Mouse (Mus musculus) c-Kit-positive CD71-negative TER-119-negative erythroid progenitor cells, embryonic 14.5 days (primary cell): ENCODE measurements around the gene Cebpe.

Source experiments
- DNase-seq: peaks from one replicate; pipeline ENCODE4 v3.0.0-alpha.2; 2013; ENCODE audit warnings: low read depth

Cebpe gene

GRCm38 (mm10) chr14:54676290-54676689 is 35.7 kb downstream of the Cebpe start:
- DNase-seq = no peak

DNA sequence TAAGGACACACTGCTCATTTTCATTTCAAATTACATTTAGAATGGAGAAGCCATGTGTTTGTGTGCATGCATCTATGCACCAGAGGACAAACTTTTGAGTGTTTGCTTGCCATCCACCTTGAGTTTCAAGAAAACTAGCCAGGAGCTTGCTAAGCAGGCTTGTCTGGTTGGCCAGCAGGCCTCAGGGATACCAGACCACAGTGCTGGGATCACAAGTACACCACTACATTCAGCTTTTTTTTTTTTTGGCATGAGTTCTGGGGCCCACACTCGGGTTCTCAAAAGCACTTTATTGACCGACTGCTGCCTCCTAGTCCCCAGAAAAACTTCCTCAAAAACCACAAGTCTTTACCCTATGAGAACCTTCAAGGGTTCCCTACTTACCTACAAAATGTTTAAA is 37.7 kb downstream of the Cebpe start:
- no peak for DNase-seq

- no peak for DNase-seq
These were observed 42.6 kb downstream of the Cebpe start for GRCm38 (mm10) chr14:54669381-54669780.

DNA sequence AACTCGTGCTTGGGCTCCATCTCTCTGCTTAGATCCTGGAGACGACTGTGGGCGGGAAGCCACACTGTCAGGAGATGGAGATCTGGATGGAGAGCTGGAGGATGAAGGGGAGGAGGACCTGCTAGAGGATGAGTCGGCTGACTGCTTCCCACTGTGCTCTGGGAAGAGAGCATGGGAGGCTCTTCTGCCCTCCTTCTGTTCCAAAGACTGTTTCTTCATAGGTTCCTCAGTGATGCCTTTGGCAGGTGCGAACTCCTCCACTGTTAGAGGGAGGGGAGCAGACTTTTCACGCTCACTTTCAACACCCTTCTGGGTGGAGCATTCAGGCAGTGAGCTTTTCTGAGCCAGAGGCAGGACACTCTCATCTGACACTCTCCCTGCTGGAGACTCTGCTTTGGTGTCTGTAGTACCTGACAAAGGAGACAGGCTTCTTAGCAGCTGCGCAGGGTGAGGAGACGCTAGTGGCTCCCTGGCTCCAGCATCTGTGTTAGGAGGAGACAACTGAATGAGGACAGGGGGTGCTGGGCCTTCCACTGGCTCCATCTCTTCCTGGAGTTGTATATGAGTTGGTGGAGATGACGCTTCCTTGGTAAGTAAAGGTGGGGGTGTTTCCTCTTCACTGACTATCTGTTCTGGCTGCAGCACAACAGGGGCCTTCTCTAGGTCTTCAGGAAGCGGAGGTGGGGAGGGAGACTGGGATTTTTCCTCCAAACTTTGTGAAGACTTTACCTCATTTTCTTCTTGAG is 47.3 kb downstream of the Cebpe start:
- DNase-seq = no peak
